Comparison of ENCODE assay signal across 8 mouse cellular contexts in genomic region chr19:45080711-45081110, GRCm38 (mm10). TPM values are rescaled to one million over a fixed set of nuclear protein-coding genes. Genes with fewer than 3 reads are reported as not detected.
DNase-seq lines count a peak whose midpoint lies in the region; ATAC-seq and TF ChIP-seq lines count a peak whose summit lies in the region.

No protein-coding gene starts in this region.

- H3K9ac ChIP-seq in lung, embryonic 15.5 days, result no peak overlapping the region
- peak overlapping the region; percentile 33; the same call in 1 of the 2 replicates for H3K9ac ChIP-seq in hindbrain, postnatal 0 days (replicated peaks; ENCODE audit: low read length)
- peak overlapping the region; percentile 44 for H3K9ac ChIP-seq in neural tube, embryonic 13.5 days

- H3K27ac ChIP-seq in lung, embryonic 15.5 days, result no peak overlapping the region
- H3K27ac ChIP-seq in embryonic facial prominence, embryonic 10.5 days (replicated peaks), result no peak overlapping the region
- H3K27ac ChIP-seq in hindbrain, postnatal 0 days, result no peak overlapping the region
- no peak overlapping the region for H3K27ac ChIP-seq in neural tube, embryonic 13.5 days (replicated peaks)

- peaks cover 50% of the 10 kb centered on the region for H3K4me1 ChIP-seq in lung, embryonic 15.5 days
- H3K4me1 ChIP-seq in embryonic facial prominence, embryonic 10.5 days, result peaks cover 82% of the 10 kb centered on the region
- H3K4me1 ChIP-seq in hindbrain, postnatal 0 days (ENCODE audit: insufficient read depth, low read length), result peaks cover 25% of the 10 kb centered on the region
- H3K4me1 ChIP-seq in neural tube, embryonic 13.5 days (replicated peaks), result peaks cover 44% of the 10 kb centered on the region

- DNase-seq in lung, postnatal 4 days, result no peak
- DNase-seq in embryonic facial prominence, embryonic 10.5 days (ENCODE audit: low spot score), result peak; percentile 41
- no peak for DNase-seq in hindbrain, postnatal 0 days (ENCODE audit: low spot score)
- DNase-seq in urinary bladder, postnatal 36 days (ENCODE audit: low spot score in 2 of 2), result no peak
- DNase-seq in adrenal gland, adult 18-20 months (ENCODE audit: low spot score in 2 of 2), result no peak
- DNase-seq in c-Kit-positive CD71-positive TER-119-positive erythroid progenitor cells, embryonic 14.5 days (ENCODE audit: low spot score), result no peak

- H3K9me3 ChIP-seq in lung, embryonic 15.5 days, result no peaks in the 10 kb centered on the region
- no peaks in the 10 kb centered on the region for H3K9me3 ChIP-seq in embryonic facial prominence, embryonic 10.5 days
- H3K9me3 ChIP-seq in hindbrain, postnatal 0 days (ENCODE audit: low read length), result no peaks in the 10 kb centered on the region
- no peaks in the 10 kb centered on the region for H3K9me3 ChIP-seq in neural tube, embryonic 13.5 days

- 2% methylated on average over 17 of the region's 17 CpGs for WGBS in lung, embryonic 15.5 days
- under 1% methylated on average over 17 of the region's 17 CpGs for WGBS in embryonic facial prominence, embryonic 10.5 days
- WGBS in hindbrain, postnatal 0 days, result 2% methylated on average over 17 of the region's 17 CpGs
- WGBS in neural tube, embryonic 13.5 days, result 2% methylated on average over 17 of the region's 17 CpGs

- no peaks in the 10 kb centered on the region for H3K36me3 ChIP-seq in lung, embryonic 15.5 days
- no peaks in the 10 kb centered on the region for H3K36me3 ChIP-seq in embryonic facial prominence, embryonic 10.5 days (replicated peaks)
- H3K36me3 ChIP-seq in hindbrain, postnatal 0 days (ENCODE audit: insufficient read depth, low read length), result no peaks in the 10 kb centered on the region
- no peaks in the 10 kb centered on the region for H3K36me3 ChIP-seq in neural tube, embryonic 13.5 days

- H3K27me3 ChIP-seq in lung, embryonic 15.5 days, result peaks cover 96% of the 10 kb centered on the region
- H3K27me3 ChIP-seq in embryonic facial prominence, embryonic 10.5 days (replicated peaks; ENCODE audit: low read depth, poor library complexity, severe bottlenecking), result peaks cover 100% of the 10 kb centered on the region
- H3K27me3 ChIP-seq in hindbrain, postnatal 0 days (ENCODE audit: insufficient read depth, low read length), result peaks cover 45% of the 10 kb centered on the region
- H3K27me3 ChIP-seq in neural tube, embryonic 13.5 days, result peaks cover 100% of the 10 kb centered on the region

- ATAC-seq in lung, embryonic 15.5 days (ENCODE audit: borderline replicate concordance, extremely low read depth, low FRiP score, low TSS enrichment), result no peak
- no peak for ATAC-seq in hindbrain, postnatal 0 days
- ATAC-seq in neural tube, embryonic 13.5 days (ENCODE audit: low read depth), result no peak

- H3K4me3 ChIP-seq in lung, embryonic 15.5 days, result peak overlapping the region; percentile 36
- H3K4me3 ChIP-seq in embryonic facial prominence, embryonic 10.5 days, result peak overlapping the region; percentile 51
- peak overlapping the region; percentile 30 for H3K4me3 ChIP-seq in hindbrain, postnatal 0 days (ENCODE audit: low read length)
- H3K4me3 ChIP-seq in neural tube, embryonic 13.5 days, result peak overlapping the region; percentile 23

- no peak for TF ChIP-seq CTCF in hindbrain, postnatal 0 days (IDR thresholded peaks at IDR 0.05; ENCODE audit: low read depth)

- H3K4me2 ChIP-seq in lung, embryonic 15.5 days, result peak overlapping the region; percentile 77
- peak overlapping the region; percentile 60 for H3K4me2 ChIP-seq in hindbrain, postnatal 0 days (ENCODE audit: low read depth, low read length)
- H3K4me2 ChIP-seq in neural tube, embryonic 13.5 days, result peak overlapping the region; percentile 45

RNA-seq across cellular contexts. Expression of gene Kazald1, which starts 5.7 kb away (rescaled TPM):
- polyA plus RNA-seq in lung, embryonic 15.5 days (2015; fragmentation: Nextera tagmentation; extraction: Ambion mirVana), result 4.9 and 6.4 TPM in 2 replicates
- 3.7 and 6.7 TPM in 2 replicates for polyA plus RNA-seq in embryonic facial prominence, embryonic 10.5 days (2016; fragmentation: Nextera tagmentation; extraction: Ambion mirVana)
- 1.7 and 2.8 TPM in 2 replicates for total RNA-seq in hindbrain, postnatal 0 days (2014; rRNA removed)
- polyA plus RNA-seq in hindbrain, postnatal 0 days (2015; fragmentation: Nextera tagmentation; extraction: Ambion mirVana), result 2.6 and 3.2 TPM in 2 replicates
- 1.9 and 2.5 TPM in 2 replicates for polyA plus RNA-seq in neural tube, embryonic 13.5 days (2015; fragmentation: Nextera tagmentation; extraction: Ambion mirVana)
- total RNA-seq in adrenal gland, adult 18-20 months (2021), result 1 to 10 TPM; 5.2 to 7.4 TPM

RNA-seq across cellular contexts. Expression of gene Sfxn3, which starts 33.4 kb away (rescaled TPM):
- 20.5 and 21.7 TPM in 2 replicates for polyA plus RNA-seq in lung, embryonic 15.5 days (2015; fragmentation: Nextera tagmentation; extraction: Ambion mirVana)
- polyA plus RNA-seq in embryonic facial prominence, embryonic 10.5 days (2016; fragmentation: Nextera tagmentation; extraction: Ambion mirVana), result 7.7 and 9.8 TPM in 2 replicates
- 63.9 and 76.9 TPM in 2 replicates for total RNA-seq in hindbrain, postnatal 0 days (2014; rRNA removed)
- polyA plus RNA-seq in hindbrain, postnatal 0 days (2015; fragmentation: Nextera tagmentation; extraction: Ambion mirVana), result 64.4 and 77.3 TPM in 2 replicates
- polyA plus RNA-seq in neural tube, embryonic 13.5 days (2015; fragmentation: Nextera tagmentation; extraction: Ambion mirVana), result 61.0 and 65.3 TPM in 2 replicates
- 10 to 100 TPM; 50.1 to 51.8 TPM for total RNA-seq in adrenal gland, adult 18-20 months (2021)

RNA-seq across cellular contexts. Expression of gene Pdzd7, which starts 35.2 kb away (rescaled TPM):
- 0.30 and 0.34 TPM in 2 replicates for polyA plus RNA-seq in lung, embryonic 15.5 days (2015; fragmentation: Nextera tagmentation; extraction: Ambion mirVana)
- 0.27 and 0.65 TPM in 2 replicates for polyA plus RNA-seq in embryonic facial prominence, embryonic 10.5 days (2016; fragmentation: Nextera tagmentation; extraction: Ambion mirVana)
- 4.8 and 7.7 TPM in 2 replicates for total RNA-seq in hindbrain, postnatal 0 days (2014; rRNA removed)
- polyA plus RNA-seq in hindbrain, postnatal 0 days (2015; fragmentation: Nextera tagmentation; extraction: Ambion mirVana), result 1.9 and 2.5 TPM in 2 replicates
- 1.0 and 1.4 TPM in 2 replicates for polyA plus RNA-seq in neural tube, embryonic 13.5 days (2015; fragmentation: Nextera tagmentation; extraction: Ambion mirVana)
- under 1 TPM; 0.13 to 0.48 TPM for total RNA-seq in adrenal gland, adult 18-20 months (2021)
